Mouse (Mus musculus) testis, adult 2 months (tissue): ENCODE measurements around the gene Atg2a.

Source experiments
- CTCF ChIP-seq: fragments of 200-500 bp; IDR thresholded peaks from 2 replicates; pipeline ENCODE4 v1.5.1; 2012; ENCODE audit warnings: low read depth, mild to moderate bottlenecking, inconsistent platforms, low read length, moderate library complexity; ENCODE audit not compliant: control insufficient read depth, insufficient read depth, insufficient replicate concordance
- POLR2A ChIP-seq: fragments of 200-500 bp; IDR thresholded peaks from 2 replicates; pipeline ENCODE4 v1.6.1; 2012; ENCODE audit warnings: low read depth, mild to moderate bottlenecking, inconsistent platforms, low read length, moderate library complexity; ENCODE audit not compliant: control insufficient read depth

- no peak for TF ChIP-seq CTCF
- no peak for TF ChIP-seq POLR2A
These were observed 15.3 kb upstream of the Atg2a start, which contains the start of gene Gpha2 for GRCm38 (mm10) chr19:6226135-6226534.
